Mouse (Mus musculus) heart, adult 2 months (tissue): ENCODE data around the gene Ubn1. TPM values are rescaled to one million over a fixed set of nuclear protein-coding genes. Genes with fewer than 3 reads are reported as not detected.
A peak's percentile ranks its signal among the peaks of the same experiment; 100 is the strongest.

Experiments used
- DNase-seq, 2 experiments: peaks; one replicate each; pipeline ENCODE4 v3.0.0; 2021
- H3K27ac ChIP-seq: fragments of 200-600 bp; 2 replicates; pipeline ENCODE4 v1.8.1; 2022
- H3K27me3 ChIP-seq: fragments of 200-500 bp; 2 replicates; pipeline ENCODE4 v1.6.1; 2012; ENCODE audit warnings: mild to moderate bottlenecking, low read length, inconsistent platforms, mixed read lengths; ENCODE audit not compliant: control insufficient read depth, insufficient read depth
- H3K36me3 ChIP-seq: fragments of 200-500 bp; 2 replicates; pipeline ENCODE4 v1.6.1; 2012; ENCODE audit warnings: low read length, inconsistent platforms; ENCODE audit not compliant: control insufficient read depth, insufficient read depth
- H3K4me1 ChIP-seq: fragments of 200-500 bp; 2 replicates; pipeline ENCODE4 v1.6.1; 2011; ENCODE audit warnings: low read length; ENCODE audit not compliant: control insufficient read depth, insufficient read depth
- H3K4me3 ChIP-seq: fragments of 200-600 bp; 2 replicates; pipeline ENCODE4 v1.8.1; 2022
- H3K79me2 ChIP-seq: fragments of 200-500 bp; replicated peaks from 2 replicates; pipeline ENCODE4 v1.6.1; 2012; ENCODE audit warnings: mild to moderate bottlenecking, inconsistent platforms, low read length, moderate library complexity, mixed read lengths; ENCODE audit not compliant: control insufficient read depth, insufficient read depth
- H3K9ac ChIP-seq: fragments of 200-500 bp; 2 replicates; pipeline ENCODE4 v1.6.1; 2012; ENCODE audit warnings: low read depth, mild to moderate bottlenecking, control low read depth, inconsistent platforms, low read length, mixed read lengths
- CTCF ChIP-seq: fragments of 200-600 bp; IDR thresholded peaks from 2 replicates; pipeline ENCODE4 v1.8.1; 2022; ENCODE audit warnings: antibody characterized with exemption, mild to moderate bottlenecking, moderate library complexity
- EP300 ChIP-seq: fragments of 200-500 bp; IDR thresholded peaks from 2 replicates; pipeline ENCODE4 v1.6.1; 2011; ENCODE audit warnings: low read depth, low read length, control low read depth; ENCODE audit not compliant: insufficient read depth
- POLR2A ChIP-seq: fragments of 200-500 bp; IDR thresholded peaks from 2 replicates; pipeline ENCODE4 v1.6.1; 2011; ENCODE audit warnings: mild to moderate bottlenecking, low read depth, low read length, control low read depth; ENCODE audit not compliant: insufficient read depth
- WGBS: fragments of 180-500 bp; shearing (Covaris S2); methylation state at CpG from one replicate; pipeline ENCODE4 v1.1.7; 2018; 5-methylcytosine and 5-hydroxymethylcytosine counted together
- intact Hi-C: fragments of 180-260 bp; cut with DNase I; formaldehyde crosslinking; loops from one replicate; pipeline ENCODE4 v1.15.1; 2025
- polyA plus RNA-seq: library from polyadenylated mRNA; depleted of rRNA; stranded (reverse); fragments of >200 nt; gene quantifications from 2 replicates; pipeline ENCODE4 v1.2.3, GENCODE M21; 2012
- total RNA-seq, 2 experiments: library from RNA; stranded (reverse); gene quantifications; 2 replicates each; pipeline ENCODE4 v1.2.3; 2021

Ubn1 gene
- total and polyA plus RNA-seq, 3 experiments = 15.8 to 23.1 (median 22.8) TPM

GRCm38 (mm10) chr16:5011285-5011684 lies 38.6 kb upstream of the Ubn1 start:
- H3K27me3 ChIP-seq = no peaks in the 10 kb centered on the region
- peak in 1 of 2 experiments; percentile 9 for DNase-seq
- no peaks in the 10 kb centered on the region for H3K36me3 ChIP-seq
- TF ChIP-seq POLR2A = no peak
- TF ChIP-seq EP300 = no peak
- no peak for TF ChIP-seq CTCF
- H3K9ac ChIP-seq = no peak overlapping the region
- H3K4me1 ChIP-seq = no peaks in the 10 kb centered on the region; the same call in none of the 2 replicates
- intact Hi-C loops = loop anchor here (5.0 kb wide), 1 partner anchor 44 kb away; no protein-coding TSS in a partner anchor
- WGBS = 91% methylated on average over 7 of the region's 7 CpGs
- H3K79me2 ChIP-seq = no peaks in the 10 kb centered on the region
- no peak overlapping the region for H3K4me3 ChIP-seq
- no peak overlapping the region for H3K27ac ChIP-seq

GRCm38 (mm10) chr16:5012036-5013005 lies 37.5 kb upstream of the Ubn1 start:
- no peak for TF ChIP-seq POLR2A
- no peak for TF ChIP-seq CTCF
- TF ChIP-seq EP300 = no peak
- WGBS = 54% methylated on average over 13 of the region's 13 CpGs
- no peak for DNase-seq
- Histone ChIP-seq H3K79me2 (no peaks in the 10 kb centered on the region), H3K4me3 (peak overlapping the region; percentile 85; the same call in 1 of the 2 replicates), H3K27me3 (no peaks in the 10 kb centered on the region), H3K4me1 (no peaks in the 10 kb centered on the region; the same call in none of the 2 replicates), H3K27ac (peak overlapping the region; percentile 54), H3K9ac (peak overlapping the region; percentile 85), H3K36me3 (no peaks in the 10 kb centered on the region)
- intact Hi-C loops = loop anchor here (5.0 kb wide), 1 partner anchor 45 kb away; no protein-coding TSS in a partner anchor

- peak within 1 kb of the TSS; percentile 85 for H3K9ac ChIP-seq
- intact Hi-C loops = loop anchor here (5.0 kb wide), 1 partner anchor 46 kb away; no protein-coding TSS in a partner anchor
- DNase-seq = peak; percentile 96 to 99
- under 1% methylated on average over 63 of the region's 63 CpGs for WGBS
- peak within 1 kb of the TSS; percentile 54 for H3K27ac ChIP-seq
- H3K4me3 ChIP-seq = peak within 1 kb of the TSS; percentile 85
- no peaks in the 10 kb centered on the region for H3K36me3 ChIP-seq
- H3K27me3 ChIP-seq = no peaks in the 10 kb centered on the region
- no peaks in the 10 kb centered on the region for H3K79me2 ChIP-seq
- peak; percentile 82 for TF ChIP-seq POLR2A
- peak; percentile 40 for TF ChIP-seq CTCF
- TF ChIP-seq EP300 = no peak
- H3K4me1 ChIP-seq = no peaks in the 10 kb centered on the region; the same call in none of the 2 replicates
Measured at GRCm38 (mm10) chr16:5013054-5013838, 36.6 kb upstream of the Ubn1 start, which contains the start of gene Rogdi. Gene Rogdi (minus strand): TSS chr16:5013553.

GRCm38 (mm10) chr16:5014578-5014977 lies 35.3 kb upstream of the Ubn1 start:
- no peak for TF ChIP-seq CTCF
- no peak for TF ChIP-seq POLR2A
- TF ChIP-seq EP300 = no peak
- H3K36me3 ChIP-seq = no peaks in the 10 kb centered on the region
- no peaks in the 10 kb centered on the region; the same call in none of the 2 replicates for H3K4me1 ChIP-seq
- H3K4me3 ChIP-seq = no peak overlapping the region
- no peaks in the 10 kb centered on the region for H3K79me2 ChIP-seq
- H3K27ac ChIP-seq = no peak overlapping the region
- intact Hi-C loops = loop anchor here (5.0 kb wide), 1 partner anchor 47 kb away; no protein-coding TSS in a partner anchor
- H3K27me3 ChIP-seq = no peaks in the 10 kb centered on the region
- DNase-seq = no peak
- H3K9ac ChIP-seq = no peak overlapping the region
- 78% methylated on average over 4 of the region's 4 CpGs for WGBS

GRCm38 (mm10) chr16:5024021-5024420 lies 25.8 kb upstream of the Ubn1 start:
- no peaks in the 10 kb centered on the region for H3K79me2 ChIP-seq
- intact Hi-C loops = no loop called here
- H3K27me3 ChIP-seq = no peaks in the 10 kb centered on the region
- TF ChIP-seq POLR2A (no peak), CTCF (no peak), EP300 (no peak)
- no peak overlapping the region for H3K4me3 ChIP-seq
- no peaks in the 10 kb centered on the region for H3K4me1 ChIP-seq
- no peak overlapping the region for H3K27ac ChIP-seq
- no peak for DNase-seq
- WGBS = 91% methylated on average over 3 of the region's 3 CpGs
- H3K9ac ChIP-seq = no peak overlapping the region
- peaks cover 11% of the 10 kb centered on the region for H3K36me3 ChIP-seq
